Mouse (Mus musculus) hindbrain, embryonic 11.5 days (tissue): ENCODE results near the gene Ipcef1. TPM values are rescaled to one million over a fixed set of nuclear protein-coding genes. Genes with fewer than 3 reads are reported as not detected.

Source experiments
- ATAC-seq: fragments of 200-750 bp; cut with Nextera tagmentation; 2 replicates; pipeline ENCODE4 v1.8.0; 2017; ENCODE audit warnings: mild to moderate bottlenecking, moderate TSS enrichment, moderate library complexity; ENCODE audit not compliant: low FRiP score
- DNase-seq: peaks from one replicate; pipeline ENCODE4 v3.0.0-alpha.2; 2015; ENCODE audit warnings: low spot score
- H3K27ac ChIP-seq: fragments of 300-500 bp; sonication (generic); 2 replicates; pipeline ENCODE4 v1.5.1; 2014; ENCODE audit warnings: mild to moderate bottlenecking, low read depth, low read length
- H3K27me3 ChIP-seq: fragments of 300-500 bp; sonication (generic); 2 replicates; pipeline ENCODE4 v1.6.1; 2014; ENCODE audit warnings: mild to moderate bottlenecking, low read length, moderate library complexity, mixed read lengths; ENCODE audit not compliant: control insufficient read depth, insufficient read depth
- H3K36me3 ChIP-seq: fragments of 300-500 bp; sonication (generic); 2 replicates; pipeline ENCODE4 v1.6.1; 2014; ENCODE audit warnings: mild to moderate bottlenecking, low read length, moderate library complexity, mixed read lengths; ENCODE audit not compliant: control insufficient read depth, insufficient read depth
- H3K4me1 ChIP-seq: fragments of 300-500 bp; sonication (generic); replicated peaks from 2 replicates; pipeline ENCODE4 v1.6.1; 2014; ENCODE audit warnings: low read length, mixed read lengths; ENCODE audit not compliant: control insufficient read depth, insufficient read depth
- H3K4me2 ChIP-seq: fragments of 300-500 bp; sonication (generic); replicated peaks from 2 replicates; pipeline ENCODE4 v1.6.1; 2014; ENCODE audit warnings: mild to moderate bottlenecking, low read depth, low read length
- H3K4me3 ChIP-seq: fragments of 300-500 bp; sonication (generic); 2 replicates; pipeline ENCODE4 v1.5.1; 2014; ENCODE audit warnings: low read depth, low read length
- H3K9ac ChIP-seq: fragments of 300-500 bp; sonication (generic); 2 replicates; pipeline ENCODE4 v1.6.1; 2014; ENCODE audit warnings: low read depth, low read length
- H3K9me3 ChIP-seq: fragments of 300-500 bp; sonication (generic); 2 replicates; pipeline ENCODE4 v1.6.1; 2016; ENCODE audit warnings: low read length; ENCODE audit not compliant: control insufficient read depth
- WGBS: fragments of 180-500 bp; shearing (Covaris S2); extraction: QIAGEN DNeasy Blood & Tissue Kit; methylation state at CpG from one replicate; pipeline ENCODE4 v1.1.7; 2014; 5-methylcytosine and 5-hydroxymethylcytosine counted together
- polyA plus RNA-seq: library from polyadenylated mRNA; unstranded; fragments of >200 nt; fragmentation: Nextera tagmentation; extraction: Ambion mirVana; gene quantifications from 2 replicates; pipeline ENCODE4 v1.2.1, GENCODE M21; 2014

The Ipcef1 gene
- polyA plus RNA-seq, result 0.28 and 0.31 TPM in 2 replicates

GRCm38 (mm10) chr10:7052315-7053017, at the start of gene Ipcef1:
Gene Ipcef1, minus strand, starts transcription at chr10:7052478.
- ATAC-seq (peak; percentile 66), DNase-seq (peak; percentile 33)
- H3K36me3 ChIP-seq, result no peaks in the 10 kb centered on the region
- H3K4me1 ChIP-seq, result no peaks in the 10 kb centered on the region
- WGBS, result 29% methylated on average over 12 of the region's 12 CpGs
- no peak within 1 kb of the TSS for H3K27ac ChIP-seq
- H3K4me3 ChIP-seq, result no peak within 1 kb of the TSS
- peak within 1 kb of the TSS; percentile 12; the same call in 1 of the 2 replicates for H3K9ac ChIP-seq
- no peak within 1 kb of the TSS for H3K4me2 ChIP-seq
- no peaks in the 10 kb centered on the region for H3K27me3 ChIP-seq
- H3K9me3 ChIP-seq, result no peaks in the 10 kb centered on the region

GRCm38 (mm10) chr10:7077971-7078370, 25.7 kb upstream of the Ipcef1 start:
- ATAC-seq (no peak), DNase-seq (no peak)
- no peak overlapping the region for H3K4me2 ChIP-seq
- H3K9me3 ChIP-seq, result no peaks in the 10 kb centered on the region
- no peak overlapping the region for H3K27ac ChIP-seq
- H3K36me3 ChIP-seq, result no peaks in the 10 kb centered on the region
- H3K4me1 ChIP-seq, result no peaks in the 10 kb centered on the region
- 92% methylated on average over 1 of the region's 1 CpGs for WGBS
- no peaks in the 10 kb centered on the region for H3K27me3 ChIP-seq
- no peak overlapping the region for H3K4me3 ChIP-seq
- H3K9ac ChIP-seq, result no peak overlapping the region

GRCm38 (mm10) chr10:7077389-7077808, 25.1 kb upstream of the Ipcef1 start:
- Histone ChIP-seq H3K4me3 (no peak overlapping the region), H3K27me3 (no peaks in the 10 kb centered on the region), H3K4me1 (no peaks in the 10 kb centered on the region), H3K4me2 (no peak overlapping the region), H3K9me3 (no peaks in the 10 kb centered on the region), H3K36me3 (no peaks in the 10 kb centered on the region), H3K27ac (no peak overlapping the region), H3K9ac (no peak overlapping the region)
- DNase-seq (no peak), ATAC-seq (no peak)
- 82% methylated on average over 7 of the region's 7 CpGs for WGBS

- peak; percentile 16 for DNase-seq
- no peaks in the 10 kb centered on the region for H3K36me3 ChIP-seq
- H3K9me3 ChIP-seq, result no peaks in the 10 kb centered on the region
- H3K27ac ChIP-seq, result no peak overlapping the region
- H3K27me3 ChIP-seq, result no peaks in the 10 kb centered on the region
- ATAC-seq, result peak; percentile 49; the same call in 1 of the 2 replicates
- H3K4me1 ChIP-seq, result no peaks in the 10 kb centered on the region
- no peak overlapping the region for H3K4me2 ChIP-seq
- WGBS, result 54% methylated on average over 7 of the region's 8 CpGs
- no peak overlapping the region for H3K9ac ChIP-seq
- H3K4me3 ChIP-seq, result no peak overlapping the region
These were observed 24.5 kb upstream of the Ipcef1 start for GRCm38 (mm10) chr10:7076662-7077211.

- ATAC-seq (peak; percentile 78), DNase-seq (peak; percentile 72)
- H3K4me3 ChIP-seq, result no peak overlapping the region
- H3K4me2 ChIP-seq, result no peak overlapping the region
- no peaks in the 10 kb centered on the region for H3K4me1 ChIP-seq
- H3K27ac ChIP-seq, result no peak overlapping the region
- no peaks in the 10 kb centered on the region for H3K27me3 ChIP-seq
- H3K9ac ChIP-seq, result no peak overlapping the region
- H3K9me3 ChIP-seq, result no peaks in the 10 kb centered on the region
- 18% methylated on average over 8 of the region's 8 CpGs for WGBS
- no peaks in the 10 kb centered on the region for H3K36me3 ChIP-seq
These were observed 23.9 kb upstream of the Ipcef1 start for GRCm38 (mm10) chr10:7076201-7076600.

GRCm38 (mm10) chr10:7075661-7076060, 23.4 kb upstream of the Ipcef1 start:
- H3K4me1 ChIP-seq, result no peaks in the 10 kb centered on the region
- 90% methylated on average over 2 of the region's 2 CpGs for WGBS
- no peak overlapping the region for H3K9ac ChIP-seq
- no peaks in the 10 kb centered on the region for H3K27me3 ChIP-seq
- ATAC-seq, result 0 out of 2 replicates have a peak, but pooled peaks have one; percentile 36
- H3K27ac ChIP-seq, result no peak overlapping the region
- H3K4me3 ChIP-seq, result no peak overlapping the region
- no peak for DNase-seq
- no peaks in the 10 kb centered on the region for H3K9me3 ChIP-seq
- H3K36me3 ChIP-seq, result no peaks in the 10 kb centered on the region
- no peak overlapping the region for H3K4me2 ChIP-seq

GRCm38 (mm10) chr10:7074231-7074630, 22.0 kb upstream of the Ipcef1 start:
- WGBS, result 92% methylated on average over 2 of the region's 2 CpGs
- Histone ChIP-seq H3K27ac (no peak overlapping the region), H3K4me3 (no peak overlapping the region), H3K27me3 (no peaks in the 10 kb centered on the region), H3K4me2 (no peak overlapping the region), H3K9ac (no peak overlapping the region), H3K36me3 (no peaks in the 10 kb centered on the region), H3K9me3 (no peaks in the 10 kb centered on the region), H3K4me1 (no peaks in the 10 kb centered on the region)
- no peak for DNase-seq
- ATAC-seq, result no peak

GRCm38 (mm10) chr10:7070924-7071323, 18.6 kb upstream of the Ipcef1 start:
- Histone ChIP-seq H3K9me3 (no peaks in the 10 kb centered on the region), H3K27me3 (no peaks in the 10 kb centered on the region), H3K9ac (no peak overlapping the region), H3K4me1 (no peaks in the 10 kb centered on the region), H3K27ac (no peak overlapping the region), H3K4me3 (no peak overlapping the region), H3K4me2 (no peak overlapping the region), H3K36me3 (no peaks in the 10 kb centered on the region)
- ATAC-seq (no peak), DNase-seq (no peak)
- 92% methylated on average over 5 of the region's 5 CpGs for WGBS
